Mouse (Mus musculus) left cerebral cortex, postnatal 25 days (tissue): ENCODE data around the gene Wdr48. TPM values are rescaled to one million over a fixed set of nuclear protein-coding genes. Genes with fewer than 3 reads are reported as not detected.

Experiments used
- DNase-seq, 2 experiments: peaks; one replicate each; pipeline ENCODE4 v3.0.0; 2022; ENCODE audit warnings: low spot score in 2 of 2, mixed read lengths in 1 of 2
- intact Hi-C: fragments of 180-260 bp; cut with DNase I; formaldehyde crosslinking; loops from one replicate; pipeline ENCODE4 v1.15.1; 2025
- total RNA-seq, 2 experiments: library from RNA; stranded (reverse); gene quantifications; 2 replicates each; pipeline ENCODE4 v1.2.3; 2021

Gene Wdr48
- total RNA-seq, 2 experiments from 2014 or later = 67.8 to 82.2 TPM

DNA sequence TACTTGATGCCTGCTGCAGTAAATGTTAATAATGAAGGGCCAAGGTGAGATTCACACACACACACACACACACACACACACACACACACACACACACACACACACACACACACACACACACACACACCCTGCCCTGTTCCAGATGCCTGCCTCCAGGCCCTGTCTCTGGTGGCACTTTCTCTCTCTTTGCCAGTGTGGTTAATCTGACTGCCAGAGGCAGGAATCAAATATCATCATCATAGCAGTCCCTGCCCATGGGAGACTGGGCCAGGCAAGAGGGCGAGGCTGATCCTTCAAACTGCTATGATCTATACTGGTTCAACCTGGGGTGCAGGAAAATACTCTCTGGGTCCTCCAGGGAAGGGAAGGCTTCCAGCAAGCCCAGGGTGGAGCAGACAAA is 25.2 kb downstream of the Wdr48 start:
- DNase-seq = no peak
- intact Hi-C loops = no loop called here

GRCm38 (mm10) chr9:119923462-119923861 is 28.8 kb downstream of the Wdr48 start:
- intact Hi-C loops = no loop called here
- DNase-seq = no peak

- DNase-seq = peak in 1 of 2 experiments; percentile 33
- intact Hi-C loops = no loop called here
Observed at GRCm38 (mm10) chr9:119925120-119925657, 30.5 kb downstream of the Wdr48 start.

- DNase-seq = no peak
- intact Hi-C loops = no loop called here
Observed at GRCm38 (mm10) chr9:119925729-119926128, 31.1 kb downstream of the Wdr48 start.

- DNase-seq = no peak
- intact Hi-C loops = no loop called here
Observed at GRCm38 (mm10) chr9:119926497-119926896, 31.8 kb downstream of the Wdr48 start.

DNA sequence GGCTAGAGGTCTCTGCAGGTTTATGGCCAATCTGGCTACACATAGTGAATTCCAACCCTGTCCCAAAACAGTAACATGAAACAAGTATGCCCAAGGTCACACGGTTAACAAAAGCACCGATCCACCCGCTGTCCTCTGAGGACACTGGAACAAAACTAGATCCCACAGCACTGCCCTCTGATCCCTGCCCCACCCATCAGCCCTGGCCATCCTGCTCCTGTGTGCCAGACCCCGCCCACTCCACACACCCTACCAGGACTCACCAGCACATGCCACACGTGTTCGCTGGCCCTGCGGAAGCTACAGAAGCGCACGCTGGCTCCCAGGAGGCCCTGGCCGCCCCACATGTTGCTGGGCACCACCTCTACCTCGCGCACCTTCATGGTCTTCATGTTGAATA is 37.7 kb downstream of the Wdr48 start:
- intact Hi-C loops = no loop called here

DNA sequence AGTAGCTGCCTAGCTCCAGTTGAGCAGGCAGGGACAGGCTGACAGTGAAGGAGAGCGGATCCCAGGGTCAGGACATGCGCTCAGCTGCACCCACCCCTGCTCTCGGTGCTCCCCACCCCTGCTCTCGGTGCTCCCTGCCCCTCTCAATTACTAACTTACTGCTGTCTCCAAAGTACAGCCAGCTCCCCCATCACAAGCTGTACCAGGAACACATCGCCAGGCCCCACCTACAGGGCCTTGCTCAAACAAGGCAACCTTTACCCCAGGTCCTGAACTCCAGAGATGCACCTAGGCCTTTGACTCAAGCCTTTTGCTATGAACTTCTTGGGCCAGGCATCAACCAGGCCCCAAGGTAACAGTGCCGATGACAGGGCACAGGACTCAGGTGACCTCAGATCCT is 39.0 kb downstream of the Wdr48 start:
- intact Hi-C loops = no loop called here

More for the DNA sequence above, 37.7 kb downstream of the Wdr48 start:
- DNase-seq = no peak

DNA sequence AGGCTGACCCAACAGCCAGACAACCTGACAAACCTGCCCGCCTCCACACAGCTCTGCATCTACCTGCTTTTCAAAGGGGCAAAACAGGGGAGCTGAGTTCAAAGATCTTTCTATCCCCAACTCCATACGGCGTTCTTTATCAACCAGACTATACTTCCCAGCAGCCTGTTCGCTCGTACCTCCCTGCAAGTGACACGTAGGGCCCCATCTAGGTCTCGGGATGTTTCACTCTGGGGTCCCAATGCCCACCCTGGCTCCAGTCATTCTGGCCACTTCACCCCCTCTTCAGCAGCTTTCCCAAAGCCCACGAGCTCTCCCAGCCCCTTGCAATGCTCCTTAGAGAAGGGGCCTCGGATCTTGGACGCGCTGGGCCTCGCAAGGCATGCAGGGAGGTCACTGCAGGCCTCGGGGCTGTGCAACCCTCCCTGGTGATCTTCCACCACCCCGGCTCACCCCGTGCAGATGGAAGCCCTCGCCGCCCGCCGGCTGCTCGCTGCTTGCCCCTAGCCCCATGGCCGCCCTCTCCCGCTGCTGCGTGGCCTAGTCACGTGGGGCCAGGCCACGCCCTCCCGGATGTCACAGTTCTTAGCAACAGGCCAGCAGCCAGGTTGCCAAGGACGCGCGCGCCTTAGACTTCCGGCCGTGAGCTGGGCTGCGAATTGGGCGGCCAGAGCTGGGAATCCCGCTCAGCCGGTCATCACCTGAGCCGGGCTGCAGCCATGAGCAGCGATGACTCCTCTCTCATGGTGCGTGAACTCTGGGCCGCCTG is 42.5 kb downstream of the Wdr48 start, which contains the start of the genes Gorasp1 and Ttc21a:
TSS of gene Gorasp1 (minus strand) at position 561 of the 769 bp plus-strand sequence.
TSS of gene Ttc21a (plus strand) at position 602 of the 769 bp plus-strand sequence.
- peak; percentile 92 to 93 for DNase-seq
- intact Hi-C loops = loop anchor here (2.0 kb wide), 1 partner anchor 46 kb away; no protein-coding TSS in a partner anchor

More for the DNA sequence above, 39.0 kb downstream of the Wdr48 start:
- DNase-seq = no peak

DNA sequence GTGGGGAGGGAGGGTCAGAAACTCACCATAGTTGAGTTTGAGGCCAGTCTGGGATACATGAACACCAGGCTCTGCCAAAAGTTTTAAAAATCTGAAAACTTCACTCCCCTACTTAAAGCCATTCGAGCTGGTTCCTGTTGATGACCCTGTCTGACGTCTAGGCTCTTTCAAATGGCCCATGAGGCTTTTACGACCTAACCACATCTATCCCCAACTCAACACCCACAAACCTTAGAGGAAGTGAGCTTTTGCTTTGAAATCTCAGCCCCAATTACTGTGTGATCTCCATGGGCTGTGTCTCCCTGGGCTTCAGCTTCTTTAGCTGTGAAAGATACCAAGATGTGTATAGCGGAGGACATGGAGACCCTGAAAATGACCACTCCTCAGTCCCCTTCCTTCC is 43.8 kb downstream of the Wdr48 start:
- no peak for DNase-seq
- intact Hi-C loops = no loop called here

- intact Hi-C loops = no loop called here
Observed at GRCm38 (mm10) chr9:119939646-119940045, 45.0 kb downstream of the Wdr48 start.

GRCm38 (mm10) chr9:119941407-119941806 is 46.7 kb downstream of the Wdr48 start:
- no peak for DNase-seq
- intact Hi-C loops = no loop called here

More at GRCm38 (mm10) chr9:119939646-119940045, 45.0 kb downstream of the Wdr48 start:
- no peak for DNase-seq

GRCm38 (mm10) chr9:119941861-119942260 is 47.2 kb downstream of the Wdr48 start:
- DNase-seq = no peak
- intact Hi-C loops = no loop called here

DNA sequence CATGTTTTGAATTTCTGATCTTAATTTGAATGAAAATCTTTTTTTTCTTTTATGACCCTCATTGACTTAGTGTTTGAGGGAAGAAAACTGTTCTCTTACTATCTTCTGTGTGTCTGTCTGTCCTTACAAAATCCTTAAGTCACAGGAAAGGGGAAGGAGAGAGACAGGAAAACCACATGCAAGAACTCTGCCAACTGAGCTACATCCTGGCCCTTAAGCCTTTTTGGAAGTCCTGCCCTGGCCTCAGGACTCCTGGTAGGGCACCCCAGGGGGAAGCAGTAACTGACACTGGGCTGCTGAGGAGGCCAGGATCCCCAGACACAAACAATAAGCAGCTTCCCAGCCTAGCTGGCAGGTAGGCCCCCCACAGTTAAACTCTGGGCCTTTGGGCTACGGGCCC is 48.6 kb downstream of the Wdr48 start:
- no peak for DNase-seq
- intact Hi-C loops = no loop called here

GRCm38 (mm10) chr9:119945173-119945900 is 50.7 kb downstream of the Wdr48 start:
- intact Hi-C loops = loop anchor here (5.0 kb wide), 1 partner anchor 137 kb away; no protein-coding TSS in a partner anchor
- DNase-seq = no peak

DNA sequence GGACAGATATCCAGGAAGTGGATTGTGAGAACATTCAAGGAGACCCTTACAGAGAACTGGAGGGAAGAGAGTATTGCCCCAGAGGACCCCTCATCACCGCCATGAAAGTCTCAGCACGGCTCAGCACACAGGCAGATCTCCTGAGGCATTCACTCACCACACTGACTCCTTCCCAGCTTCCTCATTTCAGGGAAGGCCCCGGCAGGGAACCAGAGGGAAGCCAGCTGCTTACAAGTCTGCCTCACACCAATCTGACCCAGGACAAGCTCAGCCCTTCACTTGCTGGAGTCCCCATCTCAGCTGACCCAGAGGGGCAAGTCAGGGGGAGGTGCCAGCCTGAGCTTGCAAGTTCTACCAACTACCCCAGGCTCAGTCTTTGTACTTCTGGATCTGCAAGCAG is 54.1 kb downstream of the Wdr48 start:
- intact Hi-C loops = loop anchor here (5.0 kb wide), 1 partner anchor 133 kb away; no protein-coding TSS in a partner anchor
- no peak for DNase-seq

- DNase-seq = no peak
Observed at GRCm38 (mm10) chr9:119950434-119950833, 55.8 kb downstream of the Wdr48 start.

DNA sequence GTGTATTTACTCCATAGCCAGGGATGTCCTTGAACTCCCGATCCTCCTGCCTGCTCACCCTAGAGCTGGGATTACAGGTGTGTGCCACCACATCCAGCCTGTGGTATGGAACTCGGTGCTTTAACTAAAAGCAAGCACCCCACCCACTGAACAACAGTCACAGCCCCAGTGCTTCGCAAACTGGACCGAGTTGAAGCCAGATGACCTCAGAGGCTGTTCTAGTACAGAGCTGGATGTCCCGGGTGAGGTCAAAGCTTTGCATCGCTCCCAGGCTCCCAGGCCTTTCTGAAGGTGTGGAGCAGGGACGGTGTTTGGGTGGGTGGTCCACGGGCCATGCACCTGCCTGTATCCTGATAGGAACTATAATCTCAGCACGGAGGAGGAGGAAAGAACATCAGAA is 56.7 kb downstream of the Wdr48 start:
- intact Hi-C loops = no loop called here

More at GRCm38 (mm10) chr9:119950434-119950833, 55.8 kb downstream of the Wdr48 start:
- intact Hi-C loops = no loop called here

DNA sequence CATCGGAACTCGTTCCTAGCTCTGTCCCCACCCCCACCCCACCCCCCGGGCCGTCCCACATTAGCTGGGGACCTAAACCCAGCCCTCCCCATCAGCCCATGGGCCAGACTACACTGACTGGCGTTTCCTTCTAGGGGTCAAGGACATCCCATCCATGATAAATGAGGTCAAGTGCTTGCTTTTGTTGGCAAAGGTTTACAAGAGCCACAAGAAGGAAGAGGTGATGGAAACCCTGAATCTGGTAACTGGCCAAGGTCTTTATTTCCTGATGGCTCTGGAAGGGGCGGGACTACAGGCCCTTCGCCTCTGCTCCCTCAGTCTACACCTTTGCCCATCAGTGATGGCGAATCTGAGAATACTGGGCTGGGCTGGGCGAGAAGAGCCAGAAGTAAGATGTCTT is 64.2 kb downstream of the Wdr48 start:
- intact Hi-C loops = no loop called here
- DNase-seq = no peak

More for the DNA sequence above, 56.7 kb downstream of the Wdr48 start:
- DNase-seq = no peak

GRCm38 (mm10) chr9:119962216-119962615 is 67.5 kb downstream of the Wdr48 start:
- no peak for DNase-seq
- intact Hi-C loops = no loop called here

GRCm38 (mm10) chr9:119962987-119963667 is 68.4 kb downstream of the Wdr48 start:
- intact Hi-C loops = no loop called here
- DNase-seq = no peak
